ENCODE assay signal across 28 mouse cellular contexts in the genomic region with DNA sequence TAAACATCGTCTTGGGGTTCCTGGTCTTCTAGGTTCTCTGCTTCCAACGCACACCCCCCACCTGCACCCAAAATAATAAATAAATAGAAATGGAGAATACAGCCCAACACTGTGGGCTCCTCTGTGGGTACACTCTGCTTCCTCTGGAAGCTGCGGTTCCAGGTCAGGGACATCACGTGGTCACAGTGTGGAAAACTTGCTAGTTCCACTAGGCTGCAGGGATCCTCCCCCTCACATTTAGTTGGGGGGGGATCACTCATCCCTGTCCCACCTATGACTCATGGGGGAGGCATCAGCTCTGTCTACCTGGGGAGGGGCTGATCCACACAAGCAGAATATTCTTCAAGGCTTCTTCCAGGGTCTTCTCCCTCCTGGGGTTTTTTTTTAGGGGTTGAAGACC. TPM values are rescaled to one million over a fixed set of nuclear protein-coding genes. Genes with fewer than 3 reads are reported as not detected.
DNase-seq lines count a peak whose midpoint lies in the region; ATAC-seq and TF ChIP-seq lines count a peak whose summit lies in the region.
"Had no signal": no experiment of that assay in that cellular context is flagged by ENCODE, and none has a peak within 500 bp of the region (broad histone marks: within the 10 kb centered on the region; RNA-seq: fewer than 3 reads in every experiment).

No protein-coding gene starts in this region.

- H3K9ac ChIP-seq in forebrain, embryonic 14.5 days (ENCODE audit: low read length): no peak overlapping the region
- H3K9ac ChIP-seq: embryonic facial prominence, embryonic 15.5 days; forebrain, embryonic 15.5 days; heart, embryonic 13.5 days; hindbrain, embryonic 12.5 days; intestine, embryonic 15.5 days had no signal

- H3K9me3 ChIP-seq in forebrain, embryonic 10.5 days: no peaks in the 10 kb centered on the region
- no peaks in the 10 kb centered on the region for H3K9me3 ChIP-seq in forebrain, embryonic 14.5 days (replicated peaks; ENCODE audit: control insufficient read depth, low read length)
- H3K9me3 ChIP-seq in E14TG2a.4 (ENCODE audit: low read length): no peaks in the 10 kb centered on the region
- H3K9me3 ChIP-seq: embryonic facial prominence, embryonic 15.5 days; forebrain, embryonic 15.5 days; heart, embryonic 10.5 days; heart, embryonic 13.5 days; hindbrain, embryonic 12.5 days; intestine, embryonic 15.5 days had no signal

- no peak overlapping the region for H3K4me2 ChIP-seq in forebrain, embryonic 14.5 days (ENCODE audit: low read length)
- H3K4me2 ChIP-seq: embryonic facial prominence, embryonic 15.5 days; forebrain, embryonic 15.5 days; heart, embryonic 13.5 days; hindbrain, embryonic 12.5 days; intestine, embryonic 15.5 days had no signal

- TF ChIP-seq POLR2A in olfactory bulb, adult 2 months (IDR thresholded peaks at IDR 0.05; ENCODE audit: insufficient read depth, low read depth, low read length): no peak

- 85% methylated on average over 4 of the region's 4 CpGs for WGBS in forebrain, embryonic 10.5 days
- 69% methylated on average over 4 of the region's 4 CpGs for WGBS in forebrain, embryonic 14.5 days
- 58% methylated on average over 4 of the region's 4 CpGs for WGBS in olfactory bulb, adult 2 months

- no peak for TF ChIP-seq CTCF in E14TG2a.4 (conservative IDR thresholded peaks at IDR 0.05; ENCODE audit: low read length)
- no peak for TF ChIP-seq CTCF in olfactory bulb, adult 2 months (IDR thresholded peaks at IDR 0.05; ENCODE audit: insufficient read depth, low read depth, low read length)

- H3K36me3 ChIP-seq in forebrain, embryonic 10.5 days (replicated peaks): no peaks in the 10 kb centered on the region
- no peaks in the 10 kb centered on the region for H3K36me3 ChIP-seq in forebrain, embryonic 14.5 days (ENCODE audit: control insufficient read depth, insufficient read depth, low read length)
- H3K36me3 ChIP-seq in E14TG2a.4 (ENCODE audit: insufficient read depth, low read length): no peaks in the 10 kb centered on the region
- H3K36me3 ChIP-seq: embryonic facial prominence, embryonic 15.5 days; forebrain, embryonic 15.5 days; heart, embryonic 10.5 days; heart, embryonic 13.5 days; hindbrain, embryonic 12.5 days; intestine, embryonic 15.5 days had no signal

- no peak for ATAC-seq in forebrain, embryonic 14.5 days
- ATAC-seq in CD4-positive, CD25-positive, alpha-beta regulatory T cell, adult 4 months: no peak
- ATAC-seq: forebrain, embryonic 15.5 days; hindbrain, embryonic 16.5 days; intestine, embryonic 15.5 days had no signal

- peaks cover 69% of the 10 kb centered on the region for H3K4me1 ChIP-seq in forebrain, embryonic 10.5 days
- H3K4me1 ChIP-seq in forebrain, embryonic 14.5 days (ENCODE audit: control insufficient read depth, insufficient read depth, low read length): peaks cover 11% of the 10 kb centered on the region
- peaks cover 81% of the 10 kb centered on the region for H3K4me1 ChIP-seq in E14TG2a.4 (replicated peaks; ENCODE audit: low read depth, low read length)
- H3K4me1 ChIP-seq in olfactory bulb, adult 2 months (ENCODE audit: control insufficient read depth, insufficient read depth, low read length): peaks cover 46% of the 10 kb centered on the region

- peaks cover 36% of the 10 kb centered on the region for H3K27me3 ChIP-seq in forebrain, embryonic 10.5 days (ENCODE audit: poor library complexity, severe bottlenecking)
- no peaks in the 10 kb centered on the region for H3K27me3 ChIP-seq in forebrain, embryonic 14.5 days (replicated peaks; ENCODE audit: control insufficient read depth, insufficient read depth, low read length)
- H3K27me3 ChIP-seq in E14TG2a.4 (ENCODE audit: insufficient read depth, low read length): peaks cover 32% of the 10 kb centered on the region
- H3K27me3 ChIP-seq: CH12.LX; embryonic facial prominence, embryonic 15.5 days; forebrain, embryonic 15.5 days; hindbrain, embryonic 12.5 days; intestine, embryonic 15.5 days had no signal

- no peak overlapping the region for H3K4me3 ChIP-seq in forebrain, embryonic 10.5 days
- no peak overlapping the region for H3K4me3 ChIP-seq in forebrain, embryonic 14.5 days (ENCODE audit: low read depth, low read length)
- 0 out of 2 replicates have a peak overlapping the region, but pooled peaks have one; percentile 32 for H3K4me3 ChIP-seq in E14TG2a.4 (replicated peaks; ENCODE audit: low read length)
- H3K4me3 ChIP-seq in olfactory bulb, adult 2 months (ENCODE audit: insufficient read depth, low read depth, low read length): no peak overlapping the region
- H3K4me3 ChIP-seq: embryonic facial prominence, embryonic 15.5 days; forebrain, embryonic 15.5 days; heart, adult 2 months; heart, embryonic 10.5 days; heart, embryonic 13.5 days; hindbrain, embryonic 12.5 days; intestine, embryonic 15.5 days had no signal

- DNase-seq in forebrain, embryonic 10.5 days (ENCODE audit: extremely low spot score, low spot score): no peak
- no peak for DNase-seq in forebrain, embryonic 14.5 days (ENCODE audit: low spot score)
- DNase-seq in 416B (ENCODE audit: low read depth): peak; percentile 21
- no peak for DNase-seq in layer of hippocampus, postnatal 25 days (ENCODE audit: extremely low spot score in 1 of 2, low spot score in 1 of 2)
- DNase-seq: adrenal gland, adult 2 months; adrenal gland, postnatal 14 days; cerebellum, adult 11 months; cerebellum, adult 2 months; cerebellum, adult 9-11 months; cerebellum, postnatal 25 days; embryo, embryonic 11 days; gastrocnemius, postnatal 25 days; heart, adult 2 months; heart, postnatal 14 days; heart, postnatal 4 days; kidney, adult 11 months had no signal

- 0 out of 2 replicates have a peak overlapping the region, but pooled peaks have one; percentile 3 for H3K27ac ChIP-seq in forebrain, embryonic 10.5 days
- H3K27ac ChIP-seq in forebrain, embryonic 14.5 days (ENCODE audit: low read depth, low read length): no peak overlapping the region
- H3K27ac ChIP-seq in olfactory bulb, adult 2 months (ENCODE audit: insufficient read depth, low read depth, low read length): peak overlapping the region; percentile 7; the same call in 1 of the 2 replicates
- H3K27ac ChIP-seq: embryonic facial prominence, embryonic 15.5 days; forebrain, embryonic 15.5 days; heart, adult 2 months; heart, embryonic 10.5 days; heart, embryonic 13.5 days; hindbrain, embryonic 12.5 days; intestine, embryonic 15.5 days had no signal

RNA-seq across cellular contexts. Expression of gene Uqcc2, which starts 10.4 kb away (rescaled TPM):
- polyA plus RNA-seq in forebrain, embryonic 10.5 days (2016; fragmentation: Nextera tagmentation; extraction: Ambion mirVana): 394 and 405 TPM in 2 replicates
- 360 and 385 TPM in 2 replicates for polyA plus RNA-seq in forebrain, embryonic 14.5 days (2014; fragmentation: Nextera tagmentation; extraction: Ambion mirVana)
- not detected in 2 replicates for polyA plus RNA-seq in olfactory bulb, adult 2 months (2012; ENCODE audit: insufficient read depth, insufficient read length, low replicate concordance, missing spikeins)
- polyA plus RNA-seq in CD4-positive, CD25-positive, alpha-beta regulatory T cell, adult 4 months (2017; shearing (Covaris generic)): 100 to 1,000 TPM; 110 to 129 TPM
- 100 to 1,000 TPM; 199 to 213 TPM for total RNA-seq in layer of hippocampus, postnatal 25 days (2021)

RNA-seq across cellular contexts. Expression of gene Ip6k3, which starts 23.4 kb away (rescaled TPM):
- polyA plus RNA-seq in forebrain, embryonic 10.5 days (2016; fragmentation: Nextera tagmentation; extraction: Ambion mirVana): 0.06 TPM in 1 of 2 replicates, not detected in the other
- 0.21 and 0.28 TPM in 2 replicates for polyA plus RNA-seq in forebrain, embryonic 14.5 days (2014; fragmentation: Nextera tagmentation; extraction: Ambion mirVana)
- not detected in 2 replicates for polyA plus RNA-seq in olfactory bulb, adult 2 months (2012; ENCODE audit: insufficient read depth, insufficient read length, low replicate concordance, missing spikeins)
- not detected for polyA plus RNA-seq in CD4-positive, CD25-positive, alpha-beta regulatory T cell, adult 4 months (2017; shearing (Covaris generic))
- total RNA-seq in layer of hippocampus, postnatal 25 days (2021): under 1 TPM; 0.21 to 0.30 TPM
- total RNA-seq: MEL had no signal
